Mouse (Mus musculus): ENCODE data around the gene Syt8.

- TF ChIP-seq TAL1 (IDR thresholded peaks at IDR 0.05; ENCODE audit: low read length) (no peak), GATA1 (IDR thresholded peaks at IDR 0.05; ENCODE audit: low read length) (no peak)
These were observed 47.6 kb downstream of the Syt8 start for GRCm38 (mm10) chr7:142482256-142482609.

Data from erythroblast, embryonic 14.5 days (primary cell).